Mouse (Mus musculus) 3134 (cell line): ENCODE results near the gene Lmnb2.

Source experiments
- DNase-seq: peaks from one replicate; pipeline ENCODE4 v3.0.0-alpha.2; 2011; ENCODE audit warnings: low spot score; ENCODE audit not compliant: insufficient read length; ENCODE audit errors: extremely low read depth

Lmnb2 gene

DNA sequence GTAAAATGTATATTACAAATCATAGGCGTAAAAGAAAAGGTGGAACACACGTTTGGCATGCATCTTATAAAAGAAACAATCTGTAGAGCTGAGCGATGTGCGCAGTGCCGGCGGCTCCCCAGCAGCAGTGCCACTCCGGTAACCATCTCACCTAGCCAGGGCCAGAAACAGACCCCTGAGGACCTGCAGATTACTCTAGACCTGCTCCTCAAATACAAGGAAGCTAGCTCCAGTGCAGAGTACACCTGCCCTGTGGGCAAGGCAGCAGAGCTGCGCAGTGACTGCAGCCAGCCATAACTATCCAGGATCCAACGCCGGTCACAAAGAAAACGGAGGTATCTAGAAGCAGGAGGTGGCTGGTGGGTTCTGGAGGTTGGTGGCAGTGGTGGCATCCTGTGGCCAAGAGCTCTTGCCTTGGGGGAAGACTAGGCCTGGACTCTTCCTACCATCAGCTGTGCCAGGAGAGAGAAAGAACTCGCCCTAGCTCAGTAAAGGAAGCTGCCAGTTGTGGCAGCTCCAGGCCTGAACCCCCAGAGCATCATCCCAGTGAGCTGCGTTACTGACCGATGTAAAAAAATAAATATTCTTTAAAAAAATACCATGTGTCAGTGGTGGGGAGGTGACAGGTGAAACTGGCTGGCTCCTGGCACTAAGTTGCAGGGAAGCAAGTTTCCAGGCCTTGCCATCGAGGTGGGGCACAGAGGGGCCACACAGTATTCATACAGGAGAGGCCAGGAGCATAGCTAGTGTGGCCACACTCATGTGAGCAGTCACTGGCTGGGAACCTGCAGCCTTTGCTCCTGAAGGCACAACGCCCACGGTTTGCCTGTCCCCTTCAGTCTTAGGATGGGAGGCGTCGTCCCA is 16.4 kb downstream of the Lmnb2 start:
- no peak for DNase-seq

GRCm38 (mm10) chr10:80900318-80901247 is 17.5 kb downstream of the Lmnb2 start, which contains the start of gene Timm13:
Gene Timm13 (minus strand): TSS chr10:80900969.
- DNase-seq, result peak; percentile 97

DNA sequence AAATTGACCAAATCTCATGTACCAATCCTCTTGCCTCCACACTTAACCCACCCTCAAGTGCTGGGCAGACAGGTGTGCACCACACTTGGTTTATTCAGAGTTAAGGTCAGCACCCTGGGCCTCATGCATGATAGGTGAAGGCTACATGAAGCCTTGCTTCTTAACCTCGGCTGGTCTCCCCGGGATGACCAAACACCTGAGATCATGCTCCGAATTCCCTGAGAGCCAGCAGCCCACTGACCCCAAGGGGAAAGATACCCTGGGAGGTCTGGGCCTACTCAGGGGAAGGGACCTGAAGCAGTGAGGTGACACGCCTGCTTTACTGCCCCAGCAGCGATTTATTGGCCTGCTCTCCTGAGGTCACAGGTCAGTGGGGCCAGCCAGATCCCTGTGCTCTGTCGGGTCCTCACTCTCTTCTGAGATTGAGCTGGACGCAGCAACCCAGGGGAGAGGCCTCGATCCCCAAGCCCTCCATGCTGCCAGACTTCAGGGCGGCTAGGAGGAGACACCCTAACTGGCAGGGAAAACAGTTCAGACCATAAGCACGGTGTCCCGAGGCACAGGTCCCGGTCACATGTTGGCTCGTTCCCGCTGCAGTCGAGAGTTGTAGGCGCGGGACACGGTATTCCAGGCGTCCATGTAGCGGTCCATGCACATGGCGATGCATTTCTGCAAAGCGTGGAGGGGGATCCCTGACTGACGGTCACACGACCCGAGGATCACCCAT is 18.3 kb downstream of the Lmnb2 start:
- DNase-seq, result no peak

- DNase-seq, result no peak
Measured at GRCm38 (mm10) chr10:80899074-80899473, 19.0 kb downstream of the Lmnb2 start.

DNA sequence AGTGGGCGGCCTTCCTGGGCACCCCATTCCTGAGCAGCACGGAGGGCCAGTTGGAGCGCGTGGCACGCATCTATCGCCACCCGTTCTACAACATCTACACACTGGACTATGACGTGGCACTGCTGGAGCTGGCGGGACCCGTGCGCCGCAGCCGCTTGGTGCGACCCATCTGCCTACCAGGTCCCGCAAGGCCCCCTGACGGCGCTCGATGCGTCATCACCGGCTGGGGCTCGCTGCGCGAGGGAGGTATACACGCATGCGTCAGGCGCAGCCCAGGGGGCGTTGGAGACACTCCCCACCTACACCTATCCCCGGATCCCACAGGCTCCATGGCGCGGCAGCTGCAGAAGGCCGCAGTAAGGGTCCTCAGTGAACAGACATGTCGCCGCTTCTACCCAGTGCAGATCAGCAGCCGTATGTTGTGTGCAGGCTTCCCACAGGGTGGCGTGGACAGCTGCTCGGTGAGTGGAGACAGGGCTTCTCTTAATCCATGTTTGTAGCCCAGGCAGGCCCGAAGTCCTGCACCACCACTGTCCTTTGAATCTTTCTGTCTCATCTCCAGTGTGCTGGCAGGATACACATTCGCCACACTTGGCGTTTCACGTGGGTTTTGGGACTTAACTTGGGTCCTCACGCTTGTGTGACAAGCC is 20.1 kb downstream of the Lmnb2 start:
- DNase-seq, result no peak

DNA sequence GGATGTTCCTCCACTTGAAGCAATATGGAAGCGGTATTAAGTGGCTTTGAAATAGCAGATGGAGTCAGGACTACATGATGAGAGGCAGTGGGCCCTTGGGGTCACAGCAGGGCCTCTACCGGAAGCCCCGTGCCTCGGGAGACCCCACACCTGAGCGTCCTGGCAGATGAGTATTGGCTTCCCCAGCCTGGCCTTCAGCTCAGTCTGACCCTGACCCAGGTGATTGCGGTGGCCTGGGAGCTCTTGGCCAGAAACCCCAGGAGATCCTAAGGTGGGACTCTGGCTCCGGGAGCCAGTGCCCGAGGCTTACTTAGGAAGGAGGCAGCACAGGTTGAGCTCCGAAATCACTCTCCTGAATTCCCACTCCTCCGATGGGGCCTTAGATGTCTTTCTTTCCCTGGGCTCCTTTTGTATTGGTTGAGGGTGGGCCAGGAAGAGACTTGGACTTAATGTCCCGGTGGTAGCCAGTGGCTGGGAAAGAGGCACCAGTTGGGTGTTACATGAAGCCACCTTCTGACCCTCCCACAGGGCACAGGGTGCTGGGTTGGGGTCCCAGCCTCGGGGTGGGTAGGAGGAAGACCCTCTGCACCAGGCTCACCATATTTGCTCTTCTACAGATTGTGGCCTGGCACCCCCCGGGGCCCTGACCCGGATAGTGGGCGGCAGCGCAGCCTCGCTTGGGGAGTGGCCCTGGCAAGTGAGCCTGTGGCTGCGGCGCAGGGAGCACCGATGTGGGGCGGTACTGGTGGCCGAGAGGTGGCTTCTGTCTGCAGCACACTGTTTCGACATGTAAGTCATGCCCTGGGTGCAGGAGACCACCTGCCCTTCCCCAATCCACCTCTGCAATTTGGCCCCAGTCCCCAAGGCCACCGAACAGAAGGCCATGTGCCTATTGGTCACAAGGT is 21.2 kb downstream of the Lmnb2 start:
- DNase-seq, result no peak

- DNase-seq, result no peak
Measured at GRCm38 (mm10) chr10:80895697-80896096, 22.3 kb downstream of the Lmnb2 start.

GRCm38 (mm10) chr10:80895100-80895499 is 22.9 kb downstream of the Lmnb2 start:
- DNase-seq, result no peak

DNA sequence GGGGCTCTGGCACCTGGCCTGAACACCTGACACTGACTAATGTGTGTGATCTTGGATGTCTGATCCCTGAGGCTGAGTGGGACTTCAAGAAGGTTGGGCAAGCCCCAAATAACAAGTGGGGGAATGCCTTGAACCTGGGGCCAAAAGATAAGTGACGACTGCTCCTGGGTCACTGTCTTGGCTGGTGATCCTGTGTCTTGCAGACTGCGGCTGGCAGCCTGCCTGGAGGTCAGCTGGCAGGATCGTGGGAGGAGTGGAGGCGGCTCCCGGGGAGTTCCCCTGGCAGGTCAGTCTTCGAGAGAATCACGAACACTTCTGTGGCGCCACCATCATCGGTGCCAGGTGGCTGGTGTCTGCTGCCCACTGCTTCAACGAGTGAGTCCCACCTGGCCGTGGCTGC is 30.9 kb downstream of the Lmnb2 start:
- peak; percentile 68 for DNase-seq

DNA sequence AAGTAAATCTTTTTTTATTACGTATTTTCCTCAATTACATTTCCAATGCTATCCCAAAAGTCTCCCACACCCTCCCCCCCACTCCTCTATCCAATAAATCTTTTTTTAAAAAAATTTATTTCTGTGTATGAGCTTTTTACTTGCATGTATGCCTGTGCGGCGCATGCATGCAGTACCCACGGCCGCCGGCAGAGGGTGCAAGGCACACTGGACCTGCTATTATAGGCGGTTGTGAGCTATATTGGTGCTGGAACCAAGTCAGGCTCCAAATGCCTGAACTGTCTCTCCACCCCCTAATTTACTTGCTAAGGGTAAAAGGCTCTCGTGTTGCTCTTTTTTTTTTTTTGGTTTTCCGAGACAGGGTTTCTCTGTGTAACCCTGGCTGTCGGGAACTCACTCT is 36.7 kb downstream of the Lmnb2 start:
- peak; percentile 81 for DNase-seq

DNA sequence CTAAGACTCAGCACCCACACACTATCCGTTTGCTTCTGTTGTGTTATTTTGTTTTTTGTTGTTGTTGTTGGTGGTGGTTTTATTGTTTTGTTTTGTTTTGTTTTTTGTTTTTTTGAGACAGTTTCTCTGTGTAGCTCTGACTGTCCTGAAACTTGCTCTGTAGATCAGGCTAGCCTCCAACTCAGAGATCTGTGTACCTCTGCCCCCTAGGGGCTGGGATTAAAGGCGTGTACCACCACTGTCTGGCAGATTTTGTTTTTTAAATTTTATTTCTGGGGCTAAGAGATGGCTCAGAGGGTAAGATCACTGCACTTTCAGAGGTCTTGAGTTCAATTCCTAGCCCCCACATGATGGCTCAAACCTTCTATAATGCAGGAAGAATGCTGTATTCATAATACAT is 37.1 kb downstream of the Lmnb2 start:
- no peak for DNase-seq

- no peak for DNase-seq
Measured at GRCm38 (mm10) chr10:80880131-80880641, 37.9 kb downstream of the Lmnb2 start.

GRCm38 (mm10) chr10:80876594-80876993 is 41.5 kb downstream of the Lmnb2 start:
- no peak for DNase-seq

GRCm38 (mm10) chr10:80876028-80876427 is 42.0 kb downstream of the Lmnb2 start:
- no peak for DNase-seq

GRCm38 (mm10) chr10:80874035-80874434 is 44.0 kb downstream of the Lmnb2 start:
- no peak for DNase-seq

GRCm38 (mm10) chr10:80871581-80871980 is 46.5 kb downstream of the Lmnb2 start, which contains the start of gene Tmprss9:
Gene Tmprss9 (plus strand): TSS chr10:80871848.
- no peak for DNase-seq

GRCm38 (mm10) chr10:80870993-80871392 is 47.1 kb downstream of the Lmnb2 start:
- DNase-seq, result no peak

DNA sequence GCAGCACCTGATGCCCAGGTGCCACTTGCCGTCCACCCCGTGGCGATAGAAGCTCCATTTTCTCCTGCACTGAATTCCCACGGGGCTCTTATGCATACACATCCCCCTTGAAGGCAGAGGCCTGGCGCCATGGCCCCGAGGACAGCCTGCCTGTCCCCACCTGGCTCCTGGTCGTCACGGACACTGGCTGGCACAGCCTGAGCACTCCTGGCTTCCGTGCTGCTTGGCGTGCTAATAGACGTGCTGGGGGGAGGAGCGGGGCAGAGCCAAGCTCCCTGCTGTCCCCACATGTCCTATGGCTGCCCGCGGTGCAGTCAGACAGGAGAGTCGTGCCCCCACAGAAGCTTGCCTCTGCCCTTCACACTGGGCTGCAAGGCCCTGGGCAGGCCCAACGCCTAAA is 53.6 kb downstream of the Lmnb2 start:
- no peak for DNase-seq

GRCm38 (mm10) chr10:80862305-80862704 is 55.7 kb downstream of the Lmnb2 start:
- no peak for DNase-seq
